Mouse (Mus musculus) brain, embryonic 14.5 days (tissue): ENCODE measurements around the gene Mrps15. TPM values are rescaled to one million over a fixed set of nuclear protein-coding genes. Genes with fewer than 3 reads are reported as not detected.

Experiments
- DNase-seq: peaks from one replicate; pipeline ENCODE4 v3.0.0-alpha.2; 2011; ENCODE audit warnings: low read depth
- CTCF ChIP-seq: fragments of 200-500 bp; IDR thresholded peaks from 2 replicates; pipeline ENCODE4 v1.5.1; 2012; ENCODE audit warnings: inconsistent platforms, mild to moderate bottlenecking, moderate library complexity, borderline replicate concordance; ENCODE audit not compliant: insufficient read depth, insufficient read length; ENCODE audit errors: extremely low read depth
- POLR2A ChIP-seq: fragments of 200-500 bp; IDR thresholded peaks from 2 replicates; pipeline ENCODE4 v1.6.1; 2012; ENCODE audit warnings: mild to moderate bottlenecking, inconsistent platforms, borderline replicate concordance; ENCODE audit not compliant: poor library complexity, insufficient read depth, insufficient read length, severe bottlenecking; ENCODE audit errors: extremely low read depth
- polyA plus RNA-seq: library from polyadenylated mRNA; depleted of rRNA; stranded (reverse); fragments of >200 nt; gene quantifications from 2 replicates; pipeline ENCODE4 v1.2.3, GENCODE M21; 2012

Gene Mrps15
- polyA plus RNA-seq, 1 experiment, result 70.9 TPM

GRCm38 (mm10) chr4:126057207-126058133 is 10.7 kb downstream of the Mrps15 start:
- TF ChIP-seq POLR2A (no peak), CTCF (no peak)
- no peak for DNase-seq

GRCm38 (mm10) chr4:126058134-126058996 is 11.6 kb downstream of the Mrps15 start, which contains the start of gene Oscp1:
Gene Oscp1, plus strand, starts transcription at chr4:126058565.
- DNase-seq, result peak; percentile 98
- 0 out of 2 replicates have a peak, but pooled peaks have one; percentile 25 for TF ChIP-seq POLR2A
- no peak for TF ChIP-seq CTCF

- TF ChIP-seq POLR2A (no peak), CTCF (no peak)
- DNase-seq, result peak; percentile 6
Measured at GRCm38 (mm10) chr4:126058997-126059362, 12.3 kb downstream of the Mrps15 start.

- DNase-seq, result no peak
- no peak for TF ChIP-seq CTCF
- no peak for TF ChIP-seq POLR2A
Measured at GRCm38 (mm10) chr4:126062856-126063255, 16.1 kb downstream of the Mrps15 start.

- DNase-seq, result no peak
- TF ChIP-seq CTCF, result no peak
- no peak for TF ChIP-seq POLR2A
Measured at GRCm38 (mm10) chr4:126065241-126065640, 18.5 kb downstream of the Mrps15 start.

GRCm38 (mm10) chr4:126067401-126068077 is 20.8 kb downstream of the Mrps15 start:
- peak; percentile 80 for DNase-seq
- no peak for TF ChIP-seq POLR2A
- TF ChIP-seq CTCF, result no peak

GRCm38 (mm10) chr4:126068842-126069241 is 22.1 kb downstream of the Mrps15 start:
- TF ChIP-seq POLR2A, result no peak
- no peak for TF ChIP-seq CTCF
- no peak for DNase-seq

- TF ChIP-seq POLR2A, result no peak
- no peak for TF ChIP-seq CTCF
- DNase-seq, result no peak
Measured at GRCm38 (mm10) chr4:126077833-126078232, 31.1 kb downstream of the Mrps15 start.

GRCm38 (mm10) chr4:126079266-126079665 is 32.5 kb downstream of the Mrps15 start:
- DNase-seq, result no peak
- no peak for TF ChIP-seq POLR2A
- no peak for TF ChIP-seq CTCF

GRCm38 (mm10) chr4:126081601-126082000 is 34.9 kb downstream of the Mrps15 start:
- no peak for DNase-seq
- TF ChIP-seq POLR2A, result no peak
- TF ChIP-seq CTCF, result no peak

GRCm38 (mm10) chr4:126083021-126083420 is 36.3 kb downstream of the Mrps15 start:
- DNase-seq, result no peak
- TF ChIP-seq CTCF, result no peak
- TF ChIP-seq POLR2A, result no peak

GRCm38 (mm10) chr4:126084382-126084781 is 37.7 kb downstream of the Mrps15 start:
- TF ChIP-seq POLR2A, result no peak
- no peak for TF ChIP-seq CTCF
- no peak for DNase-seq

GRCm38 (mm10) chr4:126085996-126086576 is 39.4 kb downstream of the Mrps15 start:
- peak; percentile 93 for TF ChIP-seq CTCF
- TF ChIP-seq POLR2A, result no peak
- DNase-seq, result peak; percentile 90
